Mouse (Mus musculus) midbrain, embryonic 11.5 days (tissue): ENCODE measurements around the gene C1qtnf1. TPM values are rescaled to one million over a fixed set of nuclear protein-coding genes. Genes with fewer than 3 reads are reported as not detected.

ENCODE experiments used
- ATAC-seq: fragments of 200-750 bp; cut with Nextera tagmentation; 2 replicates; pipeline ENCODE4 v1.8.0; 2017; ENCODE audit warnings: moderate TSS enrichment, moderate library complexity; ENCODE audit not compliant: low FRiP score
- DNase-seq: peaks from one replicate; pipeline ENCODE4 v3.0.0; 2015; ENCODE audit warnings: low spot score; ENCODE audit errors: missing footprints
- H3K27ac ChIP-seq: fragments of 300-500 bp; sonication (generic); 2 replicates; pipeline ENCODE4 v1.5.1; 2014; ENCODE audit warnings: low read depth, low read length
- H3K27me3 ChIP-seq: fragments of 300-500 bp; sonication (generic); 2 replicates; pipeline ENCODE4 v1.6.1; 2014; ENCODE audit warnings: mild to moderate bottlenecking, low read length, moderate library complexity, mixed read lengths; ENCODE audit not compliant: control insufficient read depth, insufficient read depth
- H3K36me3 ChIP-seq: fragments of 300-500 bp; sonication (generic); 2 replicates; pipeline ENCODE4 v1.6.1; 2014; ENCODE audit warnings: mild to moderate bottlenecking, low read length, moderate library complexity, mixed read lengths; ENCODE audit not compliant: control insufficient read depth, insufficient read depth
- H3K4me1 ChIP-seq: fragments of 300-500 bp; sonication (generic); 2 replicates; pipeline ENCODE4 v1.6.1; 2014; ENCODE audit warnings: low read length; ENCODE audit not compliant: control insufficient read depth, insufficient read depth
- H3K4me2 ChIP-seq: fragments of 300-500 bp; sonication (generic); 2 replicates; pipeline ENCODE4 v1.6.1; 2014; ENCODE audit warnings: mild to moderate bottlenecking, moderate library complexity
- H3K4me3 ChIP-seq: fragments of 300-500 bp; sonication (generic); 2 replicates; pipeline ENCODE4 v1.5.1; 2014; ENCODE audit warnings: low read depth, low read length
- H3K9ac ChIP-seq: fragments of 300-500 bp; sonication (generic); 2 replicates; pipeline ENCODE4 v1.6.1; 2014; ENCODE audit warnings: low read length
- H3K9me3 ChIP-seq: fragments of 300-500 bp; sonication (generic); 2 replicates; pipeline ENCODE4 v1.6.1; 2016; ENCODE audit warnings: low read length; ENCODE audit not compliant: control insufficient read depth
- WGBS: fragments of 180-500 bp; shearing (Covaris S2); extraction: QIAGEN DNeasy Blood & Tissue Kit; methylation state at CpG from one replicate; pipeline ENCODE4 v1.1.7; 2014; 5-methylcytosine and 5-hydroxymethylcytosine counted together
- polyA plus RNA-seq: library from polyadenylated mRNA; unstranded; fragments of >200 nt; fragmentation: Nextera tagmentation; extraction: Ambion mirVana; gene quantifications from 2 replicates; pipeline ENCODE4 v1.2.1, GENCODE M21; 2014

The C1qtnf1 gene
- polyA plus RNA-seq, 1 experiment from 2014 or later = 2.6 TPM

DNA sequence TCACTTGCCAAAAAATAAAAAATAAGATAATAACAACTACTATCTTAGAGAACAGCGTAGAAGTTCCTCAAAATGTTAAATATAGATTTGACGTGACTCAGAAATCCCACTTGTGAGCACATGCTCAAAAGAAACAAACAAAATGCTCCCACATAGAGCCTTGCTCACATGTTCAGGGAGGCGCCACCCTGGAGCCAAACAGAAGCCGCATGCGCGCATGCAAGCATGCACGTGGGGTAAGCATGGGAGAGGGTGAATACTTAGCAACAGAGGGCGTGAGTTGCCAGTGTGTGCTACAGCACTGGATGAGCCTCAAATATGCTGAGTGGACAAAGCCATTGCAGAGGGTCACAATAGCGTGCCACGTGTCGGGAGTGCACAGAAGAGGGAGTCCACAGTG lies 28.9 kb downstream of the C1qtnf1 start:
- no peak overlapping the region for H3K4me2 ChIP-seq
- H3K4me3 ChIP-seq = no peak overlapping the region
- H3K36me3 ChIP-seq = no peaks in the 10 kb centered on the region
- no peaks in the 10 kb centered on the region for H3K9me3 ChIP-seq
- WGBS = 84% methylated on average over 11 of the region's 11 CpGs
- no peaks in the 10 kb centered on the region for H3K27me3 ChIP-seq
- no peak for DNase-seq
- no peaks in the 10 kb centered on the region for H3K4me1 ChIP-seq
- no peak overlapping the region for H3K27ac ChIP-seq
- H3K9ac ChIP-seq = no peak overlapping the region
- ATAC-seq = no peak

DNA sequence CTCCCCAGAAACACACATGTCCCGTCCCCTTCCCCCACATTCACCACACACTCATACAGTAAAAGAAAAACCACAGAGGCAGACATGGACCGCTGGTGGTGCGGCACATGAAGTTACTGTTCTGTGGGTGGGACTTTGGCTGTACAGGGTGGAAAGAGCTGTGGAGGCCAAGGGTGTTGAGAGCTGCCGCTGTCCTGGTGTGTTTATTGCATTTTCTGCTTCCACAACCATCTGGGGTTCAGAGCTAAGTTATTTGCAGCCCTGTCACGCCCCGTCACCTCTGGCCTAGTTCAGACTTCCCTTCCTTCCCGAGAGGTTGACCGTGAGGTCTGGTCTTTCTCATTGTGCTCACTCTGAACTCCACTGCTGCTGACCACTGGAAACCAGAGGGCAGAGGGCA lies 31.0 kb downstream of the C1qtnf1 start:
- Histone ChIP-seq H3K4me3 (no peak overlapping the region), H3K9me3 (no peaks in the 10 kb centered on the region), H3K4me1 (no peaks in the 10 kb centered on the region), H3K4me2 (no peak overlapping the region), H3K27me3 (no peaks in the 10 kb centered on the region), H3K9ac (no peak overlapping the region), H3K36me3 (no peaks in the 10 kb centered on the region), H3K27ac (no peak overlapping the region)
- WGBS = 66% methylated on average over 8 of the region's 8 CpGs
- ATAC-seq (no peak), DNase-seq (no peak)

DNA sequence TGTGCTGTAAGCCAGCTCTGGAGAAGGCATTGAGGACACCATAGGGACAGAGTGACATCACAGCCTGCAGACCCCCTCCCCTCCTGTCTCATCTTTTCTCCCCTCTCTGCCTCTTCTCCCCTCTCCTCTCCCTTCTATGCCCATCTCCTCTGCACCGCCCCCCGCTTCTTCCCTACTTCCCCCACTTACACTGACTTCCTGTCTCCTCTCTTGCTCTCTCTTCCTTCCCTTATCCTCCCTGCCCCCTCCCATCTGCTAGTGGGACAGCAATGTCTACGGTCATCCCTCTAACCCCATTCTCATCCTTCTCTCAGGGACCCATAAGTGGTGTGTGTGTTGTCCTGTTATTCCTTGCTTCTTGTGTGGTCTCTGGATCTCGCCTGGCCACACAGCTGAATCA lies 31.5 kb downstream of the C1qtnf1 start:
- DNase-seq (no peak), ATAC-seq (no peak)
- H3K9me3 ChIP-seq = no peaks in the 10 kb centered on the region
- no peak overlapping the region for H3K4me2 ChIP-seq
- H3K9ac ChIP-seq = no peak overlapping the region
- H3K27ac ChIP-seq = no peak overlapping the region
- no peaks in the 10 kb centered on the region for H3K4me1 ChIP-seq
- no peaks in the 10 kb centered on the region for H3K36me3 ChIP-seq
- no peaks in the 10 kb centered on the region for H3K27me3 ChIP-seq
- no peak overlapping the region for H3K4me3 ChIP-seq
- 79% methylated on average over 4 of the region's 4 CpGs for WGBS

DNA sequence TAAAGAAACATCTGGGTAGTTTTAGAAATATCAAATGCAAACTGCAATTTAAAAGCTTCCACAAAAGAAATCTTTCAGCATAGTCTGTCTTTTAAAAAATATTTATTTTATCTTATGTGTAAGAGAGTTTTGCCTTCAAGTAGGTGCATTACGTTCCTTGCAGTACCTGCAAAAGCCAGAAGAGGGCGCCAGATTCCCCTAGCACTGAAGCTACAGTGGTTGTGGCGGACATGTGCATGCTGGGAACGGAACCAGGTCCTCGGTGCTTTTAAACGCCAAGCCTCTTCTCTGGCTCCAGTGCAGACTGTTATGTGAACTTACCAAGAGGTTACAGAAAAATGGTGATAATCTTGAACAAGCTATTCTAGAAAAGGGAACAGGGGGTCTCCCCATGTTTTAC lies 32.3 kb downstream of the C1qtnf1 start:
- 56% methylated on average over 6 of the region's 6 CpGs for WGBS
- DNase-seq = no peak
- Histone ChIP-seq H3K4me1 (no peaks in the 10 kb centered on the region), H3K9ac (no peak overlapping the region), H3K27ac (no peak overlapping the region), H3K4me2 (no peak overlapping the region), H3K27me3 (no peaks in the 10 kb centered on the region), H3K4me3 (no peak overlapping the region), H3K9me3 (no peaks in the 10 kb centered on the region), H3K36me3 (no peaks in the 10 kb centered on the region)
- ATAC-seq = no peak

DNA sequence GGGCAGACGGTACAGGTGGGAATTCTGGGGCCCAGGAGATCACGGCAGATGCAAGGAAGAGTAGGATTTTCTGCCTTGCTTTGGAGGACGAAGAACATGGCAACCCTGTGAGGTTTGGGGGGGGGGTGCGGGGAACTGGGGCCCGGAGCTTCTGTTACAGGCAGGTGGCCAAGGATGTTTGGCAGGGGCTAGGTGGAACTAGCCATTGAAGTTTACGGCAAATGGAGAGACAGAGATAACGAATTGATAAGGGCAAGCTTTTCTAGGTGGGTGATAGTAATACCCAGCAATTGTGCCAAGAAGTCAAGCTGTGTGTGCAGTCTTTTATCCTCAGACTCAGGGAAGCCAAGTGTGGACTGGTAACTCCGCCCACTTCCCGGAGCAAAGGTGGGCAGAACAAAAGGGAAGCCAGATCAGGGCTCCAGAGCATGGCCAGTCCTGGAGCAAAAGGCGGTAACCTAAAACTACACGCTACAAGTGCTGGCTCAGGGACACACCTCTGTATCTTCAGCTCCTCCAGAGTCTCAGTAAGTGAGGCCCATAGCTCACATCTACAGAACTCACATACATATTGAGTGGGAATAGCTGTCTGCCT lies 39.5 kb downstream of the C1qtnf1 start:
- H3K27ac ChIP-seq = no peak overlapping the region
- 57% methylated on average over 11 of the region's 11 CpGs for WGBS
- no peak for ATAC-seq

DNA sequence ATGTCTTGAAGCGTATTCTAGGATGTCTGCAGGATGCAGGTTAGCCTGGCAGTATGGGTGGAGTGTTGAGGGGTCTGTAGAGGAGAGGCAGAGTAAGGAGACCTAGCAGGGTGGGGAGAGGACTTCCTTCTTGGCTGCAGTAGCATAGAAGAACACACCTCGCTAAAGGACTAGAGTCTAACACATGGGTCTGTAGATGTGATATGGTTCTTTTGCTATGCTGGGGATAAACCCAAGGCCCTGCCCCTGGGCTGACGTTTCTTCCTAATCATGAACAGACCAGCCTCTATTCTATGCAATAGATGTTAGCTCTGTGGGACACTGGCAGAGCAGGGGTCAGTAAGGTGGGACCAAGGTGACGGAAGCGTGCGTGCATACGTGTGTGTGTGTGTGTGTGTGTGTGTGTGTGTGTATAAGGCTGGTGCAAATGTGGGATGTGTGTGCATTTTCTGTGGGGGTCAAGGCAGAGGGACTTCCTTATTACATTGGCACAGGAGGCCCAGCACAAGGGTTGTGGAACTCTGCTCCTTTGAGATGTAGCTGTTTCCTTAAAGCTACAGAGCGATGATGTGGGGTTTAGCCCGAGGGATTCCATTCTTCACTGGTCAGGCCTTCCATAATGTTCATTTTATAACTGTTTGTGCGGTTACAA lies 41.6 kb downstream of the C1qtnf1 start:
- ATAC-seq (no peak), DNase-seq (no peak)
- H3K27me3 ChIP-seq = no peaks in the 10 kb centered on the region
- H3K4me2 ChIP-seq = no peak overlapping the region
- no peaks in the 10 kb centered on the region for H3K36me3 ChIP-seq
- H3K4me3 ChIP-seq = no peak overlapping the region
- WGBS = 86% methylated on average over 10 of the region's 10 CpGs
- H3K9me3 ChIP-seq = no peaks in the 10 kb centered on the region
- no peak overlapping the region for H3K27ac ChIP-seq
- H3K4me1 ChIP-seq = no peaks in the 10 kb centered on the region
- H3K9ac ChIP-seq = no peak overlapping the region

More for the DNA sequence above, 39.5 kb downstream of the C1qtnf1 start:
- Histone ChIP-seq H3K4me2 (no peak overlapping the region), H3K4me3 (no peak overlapping the region), H3K36me3 (no peaks in the 10 kb centered on the region), H3K9ac (no peak overlapping the region), H3K27me3 (no peaks in the 10 kb centered on the region), H3K9me3 (no peaks in the 10 kb centered on the region), H3K4me1 (no peaks in the 10 kb centered on the region)
- DNase-seq = no peak

DNA sequence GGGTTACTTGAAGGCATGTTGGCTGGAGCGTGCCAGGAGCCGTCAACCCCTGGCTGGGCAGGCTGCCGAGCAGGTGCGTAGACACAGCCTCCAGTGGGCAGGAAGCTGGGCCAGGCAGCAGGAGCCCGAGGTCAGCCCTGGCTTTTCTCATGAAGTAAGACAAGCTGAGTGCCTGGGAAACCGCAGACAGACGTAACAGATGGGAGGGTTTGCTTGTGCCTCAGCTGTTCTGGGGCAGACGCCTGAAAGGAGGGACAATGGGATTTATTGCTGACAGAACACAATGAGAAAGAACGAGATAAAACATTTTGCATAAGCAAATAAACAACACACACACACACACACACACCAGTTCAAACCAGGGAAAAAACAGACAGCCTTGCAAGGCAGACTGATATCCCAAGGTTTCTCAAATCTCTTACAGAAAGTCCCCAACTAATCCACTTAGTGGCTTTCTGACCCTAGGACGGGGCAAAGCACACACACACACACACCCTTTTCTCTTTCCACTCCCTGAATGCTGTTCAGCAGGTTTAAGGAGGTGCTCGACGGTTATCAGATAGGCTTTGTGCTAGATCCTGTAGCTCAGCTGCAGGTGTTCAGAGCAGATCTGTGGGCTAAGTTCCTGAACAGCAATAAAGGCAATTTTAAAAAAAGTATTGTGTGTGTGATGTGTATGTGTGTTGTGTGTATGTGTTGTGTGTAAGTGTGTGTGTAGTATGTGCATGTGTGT lies 42.4 kb downstream of the C1qtnf1 start:
- no peaks in the 10 kb centered on the region for H3K27me3 ChIP-seq
- no peak overlapping the region for H3K4me3 ChIP-seq
- peak overlapping the region; percentile 45; the same call in 1 of the 2 replicates for H3K27ac ChIP-seq
- 37% methylated on average over 12 of the region's 12 CpGs for WGBS
- peak; percentile 90 for DNase-seq
- no peak overlapping the region for H3K9ac ChIP-seq
- no peaks in the 10 kb centered on the region for H3K4me1 ChIP-seq
- peak; percentile 40; the same call in 1 of the 2 replicates for ATAC-seq
- no peak overlapping the region for H3K4me2 ChIP-seq
- no peaks in the 10 kb centered on the region for H3K36me3 ChIP-seq
- no peaks in the 10 kb centered on the region for H3K9me3 ChIP-seq

DNA sequence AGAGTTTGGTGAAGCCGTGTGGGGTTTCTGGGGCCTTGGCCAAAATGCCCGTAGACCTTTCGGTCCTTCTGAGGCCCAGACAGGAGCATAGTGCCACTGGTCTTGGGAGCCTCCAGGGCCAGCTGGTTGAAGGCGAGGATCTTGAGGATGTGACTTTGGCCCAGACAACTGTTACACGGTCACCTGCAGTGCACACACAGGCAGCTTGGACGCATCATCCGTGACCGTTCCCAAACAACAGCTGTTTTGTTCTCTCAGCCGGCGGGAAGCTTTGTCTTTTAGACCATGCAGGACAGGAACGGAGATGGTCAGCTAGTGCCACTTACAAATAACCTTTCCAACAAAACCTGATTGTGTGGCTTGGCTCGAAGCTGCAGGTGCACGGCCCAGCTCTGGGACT lies 43.7 kb downstream of the C1qtnf1 start:
- no peaks in the 10 kb centered on the region for H3K36me3 ChIP-seq
- no peak overlapping the region for H3K4me2 ChIP-seq
- H3K4me3 ChIP-seq = no peak overlapping the region
- H3K27ac ChIP-seq = no peak overlapping the region
- no peaks in the 10 kb centered on the region for H3K9me3 ChIP-seq
- no peaks in the 10 kb centered on the region for H3K4me1 ChIP-seq
- 72% methylated on average over 13 of the region's 13 CpGs for WGBS
- ATAC-seq (no peak), DNase-seq (no peak)
- H3K27me3 ChIP-seq = no peaks in the 10 kb centered on the region
- no peak overlapping the region for H3K9ac ChIP-seq

DNA sequence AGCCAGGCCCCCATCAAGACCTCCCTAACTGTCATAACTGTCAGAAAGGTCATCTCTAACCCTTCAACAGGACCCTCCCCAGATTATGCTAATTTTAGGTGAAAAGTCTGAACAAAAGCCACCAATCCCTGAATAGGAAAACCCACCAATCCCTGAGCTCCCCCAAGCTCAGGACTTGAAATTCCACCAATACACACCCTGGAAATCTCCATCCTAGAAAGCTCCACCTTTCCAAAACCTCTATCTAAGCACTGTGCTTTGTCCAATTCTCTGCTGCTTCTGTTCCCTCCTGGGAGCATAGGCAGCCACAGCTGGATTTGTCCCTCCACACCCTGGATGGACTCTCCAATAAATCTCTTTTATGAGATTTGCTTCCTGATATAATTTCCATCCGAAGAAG lies 45.2 kb downstream of the C1qtnf1 start:
- H3K27me3 ChIP-seq = no peaks in the 10 kb centered on the region
- H3K27ac ChIP-seq = no peak overlapping the region
- no peak overlapping the region for H3K9ac ChIP-seq
- no peaks in the 10 kb centered on the region for H3K36me3 ChIP-seq
- H3K4me1 ChIP-seq = peaks cover 6% of the 10 kb centered on the region; the same call in 1 of the 2 replicates
- WGBS = 100% methylated on average over 1 of the region's 1 CpGs
- no peak for ATAC-seq
- H3K4me3 ChIP-seq = no peak overlapping the region
- DNase-seq = no peak
- no peaks in the 10 kb centered on the region for H3K9me3 ChIP-seq
- no peak overlapping the region for H3K4me2 ChIP-seq
